Mouse (Mus musculus): ENCODE measurements around the gene Afmid. TPM values are rescaled to one million over a fixed set of nuclear protein-coding genes. Genes with fewer than 3 reads are reported as not detected.
A peak's percentile ranks its signal among the peaks of the same experiment; 100 is the strongest.

Gene Afmid
- total RNA-seq, 2 experiments from 2014 or later: 6.5 to 8.6 TPM

GRCm38 (mm10) chr11:117879676-117880075 is 54.0 kb downstream of the Afmid start:
- no peak for DNase-seq

- DNase-seq: no peak
Measured at GRCm38 (mm10) chr11:117880336-117880976, 54.7 kb downstream of the Afmid start.

DNA sequence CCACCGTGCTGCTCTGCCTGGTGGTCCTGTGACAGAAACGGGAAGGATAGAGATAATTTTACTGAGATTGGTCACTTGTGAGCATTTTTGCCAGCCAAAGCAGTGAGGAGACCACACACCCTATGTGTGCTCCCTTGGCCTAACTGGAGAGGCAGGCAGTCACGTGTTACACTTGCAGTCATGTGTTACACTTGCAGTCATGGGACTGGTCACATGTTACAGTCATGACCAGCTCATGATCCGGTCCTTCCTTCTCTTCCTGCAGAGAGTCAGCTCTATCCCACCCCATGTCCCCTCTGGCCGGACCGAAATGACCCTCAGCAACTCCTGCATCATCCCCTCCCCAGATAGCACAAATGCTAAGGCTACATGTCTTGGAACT is 55.2 kb downstream of the Afmid start:
- DNase-seq: no peak

GRCm38 (mm10) chr11:117881787-117882186 is 56.1 kb downstream of the Afmid start:
- DNase-seq: peak; percentile 38 to 62

DNA sequence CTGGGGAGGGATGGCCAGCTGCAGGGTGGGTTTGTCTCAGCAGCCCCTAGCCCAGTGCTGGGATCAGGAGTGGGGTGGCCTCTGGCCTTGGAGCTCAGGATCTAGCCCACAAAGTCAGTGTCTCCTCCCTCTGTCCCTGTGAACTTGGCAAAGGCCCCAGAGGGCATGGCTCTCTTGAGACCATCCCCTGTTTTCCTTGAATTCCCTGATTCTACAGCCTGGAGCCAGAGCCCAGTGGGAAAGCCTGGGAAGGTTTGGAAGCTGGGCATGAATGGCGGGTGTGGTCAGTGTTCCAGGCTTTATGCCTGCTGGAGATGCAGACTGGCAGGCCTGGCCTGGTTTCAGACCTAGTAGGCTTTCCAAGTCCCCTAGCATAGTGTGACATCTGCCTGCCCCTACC is 56.5 kb downstream of the Afmid start:
- peak in 1 of 2 experiments; percentile 33 for DNase-seq

DNA sequence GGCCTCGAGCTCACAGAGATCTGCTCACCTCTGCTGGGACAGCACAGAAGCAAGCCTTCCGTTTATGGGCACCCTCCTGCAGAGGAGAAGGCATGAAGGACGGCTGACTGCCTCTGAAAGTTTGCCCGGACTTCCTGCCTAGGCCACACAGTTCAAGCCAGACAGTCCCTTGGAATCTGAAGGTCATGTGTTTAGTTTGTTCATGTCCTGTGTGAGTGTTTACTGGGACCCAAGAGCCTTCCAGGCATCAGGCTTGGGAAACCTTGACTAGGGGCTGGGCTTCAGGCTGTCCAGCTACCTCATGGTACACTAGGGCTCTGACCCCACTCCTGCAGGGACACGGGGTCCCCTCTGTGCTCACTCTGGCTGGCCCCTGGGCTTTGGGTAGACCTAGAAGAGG is 60.3 kb downstream of the Afmid start:
- DNase-seq: peak in 1 of 2 experiments; percentile 42

GRCm38 (mm10) chr11:117888168-117888852 is 62.6 kb downstream of the Afmid start:
- no peak for DNase-seq

- no peak for DNase-seq
Measured at GRCm38 (mm10) chr11:117888853-117889822, 63.4 kb downstream of the Afmid start.

Other genes with a start within 250 kb of the Afmid start
- 10 to 100 TPM; 18.6 to 26.3 TPM for gene Tnrc6c, start 171.6 kb upstream of the Afmid start, total RNA-seq (2021)
- 1 to 10 TPM; 3.9 to 6.0 TPM for gene Tmc8, start 43.8 kb upstream of the Afmid start, total RNA-seq (2021)
- 10 to 100 TPM; 25.4 to 31.3 TPM for gene Tmc6, start 43.7 kb upstream of the Afmid start, total RNA-seq (2021)
- gene 6030468B19Rik, start 28.3 kb upstream of the Afmid start, total RNA-seq (2021): not detected
- under 1 TPM; 0.50 to 0.63 TPM for gene Gm20708, start 16.3 kb upstream of the Afmid start, total RNA-seq (2021)
- gene Syngr2, start 16.3 kb upstream of the Afmid start, total RNA-seq (2021): 10 to 100 TPM; 80.4 to 97.8 TPM
- gene Tk1, start 168 bp downstream of the Afmid start, total RNA-seq (2021): 1 to 10 TPM; 7.9 to 8.8 TPM
- 1 to 10 TPM; 5.0 to 5.4 TPM for gene Birc5, start 23.3 kb downstream of the Afmid start, total RNA-seq (2021)
- not detected for gene Tmem235, start 34.8 kb downstream of the Afmid start, total RNA-seq (2021)
- 10 to 100 TPM; 10.3 to 13.3 TPM for gene Tha1, start 47.6 kb downstream of the Afmid start, total RNA-seq (2021)
- gene Socs3, start 144.1 kb downstream of the Afmid start, total RNA-seq (2021): 10 to 100 TPM in 1 of 2 experiments, 1 to 10 TPM in 1; 6.6 to 17.5 TPM
- 10 to 100 TPM; 54.7 to 58.7 TPM for gene Pgs1, start 160.4 kb downstream of the Afmid start, total RNA-seq (2021)